Mouse (Mus musculus): ENCODE data around the gene Nr1i2. TPM values are rescaled to one million over a fixed set of nuclear protein-coding genes. Genes with fewer than 3 reads are reported as not detected.
"Not testable (repeated sequence)": the region's sequence is repeated elsewhere in the genome, so short reads cannot be mapped to it uniquely, and the experiment has no call there.

The Nr1i2 gene
- 12.1 and 13.1 TPM in 2 replicates for polyA plus RNA-seq (2015; fragmentation: Nextera tagmentation; extraction: Ambion mirVana)

DNA sequence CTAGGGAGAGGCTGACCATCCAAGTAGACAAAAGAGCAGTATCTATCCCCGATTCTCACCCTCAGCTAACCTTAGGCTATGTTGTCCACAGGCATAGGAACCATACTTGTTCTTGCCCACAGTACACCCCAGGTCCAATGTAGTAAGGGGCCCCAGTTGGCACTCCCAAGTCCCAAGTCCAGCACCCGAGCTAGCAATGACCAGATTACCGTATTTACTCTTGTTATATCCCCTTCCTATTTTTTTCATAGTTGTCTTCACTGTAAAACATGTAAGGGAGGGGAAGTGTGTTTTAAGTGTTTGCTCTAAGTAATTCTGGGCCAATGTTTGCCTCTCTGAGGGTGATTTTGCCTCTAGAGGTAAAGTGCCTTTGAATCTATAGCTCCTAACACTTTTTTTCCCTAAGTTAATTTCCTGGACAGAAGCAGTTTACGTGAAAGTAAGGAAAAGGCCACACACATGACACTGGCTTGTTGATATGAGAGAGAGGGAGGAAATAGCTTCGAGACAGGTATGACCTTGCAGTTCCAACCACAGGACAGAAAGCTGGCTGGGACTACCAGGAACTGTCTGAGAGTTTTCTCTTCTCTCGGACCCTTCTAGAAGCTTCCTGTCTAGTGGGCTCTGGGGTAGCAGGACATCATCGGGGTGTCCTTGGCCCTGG is at the start of gene Nr1i2:
Gene Nr1i2, minus strand, starts transcription at position 140 of the 664 bp plus-strand sequence.
- no peaks in the 10 kb centered on the region for H3K9me3 ChIP-seq
- H3K9ac ChIP-seq: peak within 1 kb of the TSS; percentile 48; the same call in 1 of the 2 replicates
- H3K4me2 ChIP-seq (replicated peaks): peak within 1 kb of the TSS; percentile 51
- no peaks in the 10 kb centered on the region for H3K27me3 ChIP-seq (replicated peaks)
- ATAC-seq: peak; percentile 93
- H3K4me1 ChIP-seq (replicated peaks): 0 out of 2 replicates have a peak, but pooled peaks cover 4% of the 10 kb centered on the region
- H3K27ac ChIP-seq: peak within 1 kb of the TSS; percentile 89
- WGBS: 44% methylated on average over 7 of the region's 7 CpGs
- peak within 1 kb of the TSS; percentile 41 for H3K4me3 ChIP-seq (replicated peaks)
- H3K36me3 ChIP-seq: no peaks in the 10 kb centered on the region

DNA sequence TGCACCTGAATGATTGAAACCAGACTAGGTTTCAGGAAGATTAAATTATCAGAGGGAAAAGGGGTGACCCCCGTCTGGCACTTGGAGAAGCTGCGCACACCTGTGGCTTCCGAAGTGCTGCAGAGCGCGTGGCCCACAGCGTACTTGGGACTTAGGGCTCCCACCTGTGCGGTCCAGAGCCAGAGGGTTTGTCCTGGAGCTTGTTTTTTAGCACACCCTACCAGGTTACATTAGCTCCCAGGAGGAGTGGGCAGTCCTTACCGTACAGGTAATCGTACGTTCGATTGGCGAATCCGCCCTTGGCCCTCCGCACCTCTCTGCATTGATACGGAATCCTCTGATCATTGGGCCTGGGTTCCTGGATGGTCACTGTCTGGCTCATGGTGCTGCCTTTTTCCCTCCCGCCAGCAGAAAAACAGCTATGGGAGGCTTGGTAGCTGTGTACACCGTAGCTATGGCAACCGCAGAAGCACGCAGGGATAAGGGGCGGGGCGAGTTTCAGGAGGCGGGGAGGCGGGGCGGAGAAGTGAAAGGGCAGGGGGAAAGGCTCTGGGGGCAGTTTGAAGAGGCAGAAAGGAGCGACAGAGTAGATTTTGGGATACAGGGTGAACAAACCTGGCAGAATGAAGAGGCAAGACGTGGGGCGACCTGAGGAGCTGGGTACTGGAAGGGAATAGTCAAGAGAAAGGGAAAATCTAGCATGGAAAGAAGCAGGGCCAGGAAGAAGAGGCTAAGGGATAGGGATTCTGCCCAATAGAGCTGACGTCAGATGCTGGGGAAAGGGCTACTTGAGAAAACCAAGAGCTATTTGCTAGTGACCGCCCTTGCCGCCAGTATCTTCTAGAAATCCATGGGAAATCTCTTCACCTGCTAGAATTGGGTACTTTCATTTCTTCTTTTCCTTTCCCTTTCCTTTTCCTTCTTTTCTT is 47.0 kb upstream of the Nr1i2 start, which contains the start of gene Maats1:
Gene Maats1, minus strand, starts transcription at position 748 of the 929 bp plus-strand sequence.
- ATAC-seq: peak; percentile 89
- Histone ChIP-seq H3K4me1 (replicated peaks) (peaks cover 9% of the 10 kb centered on the region), H3K9ac (no peak within 1 kb of the TSS), H3K4me2 (replicated peaks) (peak within 1 kb of the TSS; percentile 71), H3K27me3 (replicated peaks) (no peaks in the 10 kb centered on the region), H3K9me3 (no peaks in the 10 kb centered on the region), H3K36me3 (no peaks in the 10 kb centered on the region), H3K4me3 (replicated peaks) (peak within 1 kb of the TSS; percentile 32), H3K27ac (no peak within 1 kb of the TSS)
- WGBS: 11% methylated on average over 30 of the region's 30 CpGs

DNA sequence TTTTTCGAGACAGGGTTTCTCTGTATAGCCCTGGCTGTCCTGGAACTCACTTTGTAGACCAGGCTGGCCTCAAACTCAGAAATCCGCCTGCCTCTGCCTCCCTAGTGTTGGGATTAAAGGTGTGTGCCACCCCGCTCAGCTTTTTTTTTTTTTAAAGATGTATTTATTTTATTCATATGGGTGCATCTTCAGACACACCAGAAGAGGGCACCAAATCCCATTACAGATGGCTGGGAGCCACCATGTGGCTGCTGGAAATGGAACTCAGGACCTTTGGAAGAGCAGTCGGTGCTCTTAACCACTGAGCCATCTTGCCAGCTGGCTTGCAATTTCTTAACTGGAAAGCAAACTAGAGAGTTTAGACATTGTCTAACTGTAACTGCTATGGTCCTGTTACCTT is 43.5 kb upstream of the Nr1i2 start:
- not testable (repeated sequence) for H3K4me1 ChIP-seq (replicated peaks); H3K27ac ChIP-seq; ATAC-seq; H3K9ac ChIP-seq; H3K4me3 ChIP-seq (replicated peaks); H3K9me3 ChIP-seq; H3K27me3 ChIP-seq (replicated peaks); H3K36me3 ChIP-seq; H3K4me2 ChIP-seq (replicated peaks)
- WGBS: 85% methylated on average over 4 of the region's 4 CpGs

DNA sequence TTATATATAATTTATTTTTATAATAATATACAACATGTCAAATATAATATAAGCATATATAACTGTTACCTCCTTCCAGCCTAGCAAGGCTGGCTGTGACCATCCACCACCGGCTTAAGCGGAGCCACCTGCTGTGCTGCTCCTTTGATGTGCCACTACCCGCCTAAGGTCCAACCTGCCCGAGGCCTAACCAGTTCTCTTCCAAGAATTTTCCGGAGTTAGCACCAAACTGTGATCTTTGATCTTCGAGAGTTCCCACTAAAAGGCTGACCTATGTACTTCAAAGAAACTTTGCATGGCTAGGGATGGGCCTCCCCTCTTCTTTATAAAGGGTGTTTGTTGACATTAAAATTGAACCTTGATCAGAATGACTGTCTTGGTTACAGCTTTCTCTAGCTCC is 39.8 kb upstream of the Nr1i2 start:
- no peaks in the 10 kb centered on the region for H3K4me1 ChIP-seq (replicated peaks)
- H3K27ac ChIP-seq: no peak overlapping the region
- H3K4me3 ChIP-seq (replicated peaks): no peak overlapping the region
- peak; percentile 87 for ATAC-seq
- WGBS: 30% methylated on average over 6 of the region's 6 CpGs
- H3K27me3 ChIP-seq (replicated peaks): no peaks in the 10 kb centered on the region
- H3K4me2 ChIP-seq (replicated peaks): no peak overlapping the region
- no peaks in the 10 kb centered on the region for H3K9me3 ChIP-seq
- no peak overlapping the region for H3K9ac ChIP-seq
- H3K36me3 ChIP-seq: no peaks in the 10 kb centered on the region

DNA sequence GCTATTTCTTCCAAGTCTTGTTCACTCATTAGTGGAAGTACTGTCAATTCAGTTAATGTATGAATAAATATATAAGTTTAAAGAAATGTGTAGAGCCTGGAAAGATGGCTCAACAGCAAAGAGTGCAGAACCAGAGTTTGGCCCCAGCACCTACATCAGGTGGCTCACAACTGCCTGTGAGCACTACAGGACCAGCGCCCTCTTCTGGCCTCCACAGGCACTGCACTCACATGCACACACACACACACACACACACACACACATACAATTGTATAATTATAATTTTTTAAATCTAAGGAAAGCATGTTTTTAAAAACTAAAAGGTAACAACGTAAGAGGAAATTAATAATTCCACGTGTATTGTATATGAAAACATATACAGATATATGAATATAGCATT is 34.7 kb upstream of the Nr1i2 start:
- Histone ChIP-seq H3K36me3 (no peaks in the 10 kb centered on the region), H3K9ac (no peak overlapping the region), H3K4me1 (replicated peaks) (no peaks in the 10 kb centered on the region), H3K27me3 (replicated peaks) (no peaks in the 10 kb centered on the region), H3K9me3 (no peaks in the 10 kb centered on the region), H3K4me3 (replicated peaks) (no peak overlapping the region), H3K27ac (no peak overlapping the region), H3K4me2 (replicated peaks) (no peak overlapping the region)
- 90% methylated on average over 3 of the region's 3 CpGs for WGBS
- ATAC-seq: no peak

DNA sequence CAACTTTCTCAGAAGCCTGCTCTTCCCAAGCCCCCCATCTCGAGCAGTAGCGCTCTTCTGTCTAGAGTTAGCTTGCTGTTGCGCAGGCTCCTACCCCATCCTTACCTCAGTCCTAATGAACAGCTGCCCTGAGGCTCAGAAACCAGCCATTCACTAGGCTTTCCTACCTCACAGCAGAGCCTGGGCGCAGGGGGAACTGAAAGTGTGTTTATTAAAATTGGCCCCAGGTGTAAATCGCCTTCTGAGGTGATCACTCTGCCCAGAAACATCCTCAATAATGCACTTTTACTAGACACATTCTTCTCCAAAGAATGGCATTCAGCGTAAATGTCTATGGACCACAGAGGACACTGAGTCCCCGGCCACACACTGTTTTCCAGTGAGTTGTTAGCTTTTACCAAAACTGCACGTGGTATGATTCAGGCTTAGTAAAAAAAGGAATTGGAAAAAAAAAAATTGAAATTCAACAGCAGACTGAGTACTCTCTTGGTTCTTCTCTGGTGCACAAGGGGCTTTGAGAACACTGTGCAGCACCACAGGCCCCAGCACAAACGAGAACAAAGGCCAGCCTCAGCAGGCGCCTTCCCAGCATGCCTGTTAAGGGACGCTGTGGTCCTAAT is 32.3 kb upstream of the Nr1i2 start:
- H3K9me3 ChIP-seq: no peaks in the 10 kb centered on the region
- no peaks in the 10 kb centered on the region for H3K4me1 ChIP-seq (replicated peaks)
- no peak overlapping the region for H3K4me3 ChIP-seq (replicated peaks)
- no peak overlapping the region for H3K9ac ChIP-seq
- ATAC-seq: no peak
- no peaks in the 10 kb centered on the region for H3K27me3 ChIP-seq (replicated peaks)
- 86% methylated on average over 11 of the region's 11 CpGs for WGBS
- H3K4me2 ChIP-seq (replicated peaks): no peak overlapping the region
- H3K36me3 ChIP-seq: no peaks in the 10 kb centered on the region
- no peak overlapping the region for H3K27ac ChIP-seq

DNA sequence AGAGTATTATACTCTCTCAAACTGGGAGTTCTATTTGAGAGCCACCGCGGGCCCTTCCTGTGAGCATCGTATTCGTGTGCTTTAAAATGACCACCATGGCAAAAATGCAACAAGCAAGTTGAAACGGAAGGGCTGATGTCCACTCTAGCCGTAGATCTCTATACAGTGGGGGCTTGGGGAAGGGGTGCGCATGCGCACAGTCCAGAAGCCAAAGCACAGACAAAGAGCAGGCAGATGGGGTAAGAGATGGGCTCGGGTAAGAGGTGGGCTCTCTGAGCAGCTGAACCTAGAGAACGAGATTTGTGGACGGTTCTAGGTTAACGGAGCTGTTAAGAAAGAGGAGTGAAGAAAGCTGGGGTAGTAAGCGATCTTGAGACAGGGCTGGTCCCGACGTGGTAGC is 29.7 kb upstream of the Nr1i2 start:
- Histone ChIP-seq H3K9ac (no peak overlapping the region), H3K36me3 (no peaks in the 10 kb centered on the region), H3K4me2 (replicated peaks) (no peak overlapping the region), H3K27ac (no peak overlapping the region), H3K9me3 (no peaks in the 10 kb centered on the region), H3K4me3 (replicated peaks) (no peak overlapping the region), H3K4me1 (replicated peaks) (no peaks in the 10 kb centered on the region), H3K27me3 (replicated peaks) (no peaks in the 10 kb centered on the region)
- 88% methylated on average over 15 of the region's 15 CpGs for WGBS
- no peak for ATAC-seq

DNA sequence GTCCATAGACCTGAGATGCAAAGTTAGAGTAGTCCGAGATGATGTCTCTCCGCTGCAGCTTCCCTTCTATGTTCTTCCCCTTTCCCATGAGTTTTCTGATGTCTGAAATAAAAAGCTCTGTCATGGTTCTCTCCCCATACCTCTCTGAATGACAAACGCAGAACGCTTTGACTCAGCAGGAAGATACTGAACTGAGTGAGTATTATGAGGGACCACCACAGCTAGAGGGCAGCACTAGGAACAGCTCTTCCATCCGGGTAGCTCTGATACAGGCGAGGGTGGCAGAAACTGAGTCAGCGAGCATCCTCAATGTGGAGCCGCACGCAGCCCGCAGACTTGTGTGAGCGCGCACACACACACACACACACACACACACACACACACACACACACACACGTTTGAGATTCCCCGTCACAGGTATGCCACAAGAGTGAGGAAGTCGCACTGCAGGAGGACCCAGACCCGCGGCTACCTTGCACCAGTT is 26.9 kb upstream of the Nr1i2 start:
- 32% methylated on average over 17 of the region's 17 CpGs for WGBS
- H3K27ac ChIP-seq: no peak overlapping the region

DNA sequence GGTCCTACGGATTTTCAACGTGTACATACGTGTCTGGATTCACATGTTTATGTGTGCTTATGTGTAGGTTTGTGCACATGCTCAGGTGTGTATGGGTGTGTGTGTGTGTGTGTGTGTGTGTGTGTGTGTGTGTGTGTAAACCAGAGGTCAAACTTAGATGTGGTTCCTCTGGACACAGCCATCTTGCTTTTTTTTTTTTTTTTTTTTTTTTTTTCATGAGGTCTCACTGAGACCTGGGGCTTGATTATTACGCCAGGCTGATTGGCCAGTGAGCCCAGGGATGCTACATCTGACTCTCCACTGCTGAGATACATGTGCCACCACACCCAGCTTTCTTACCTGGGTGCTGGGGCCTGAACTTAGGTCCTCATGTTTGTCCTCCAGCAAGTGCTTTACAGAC is 24.5 kb upstream of the Nr1i2 start:
- H3K4me2 ChIP-seq (replicated peaks): no peak overlapping the region
- H3K4me1 ChIP-seq (replicated peaks): no peaks in the 10 kb centered on the region
- no peak overlapping the region for H3K27ac ChIP-seq
- no peak overlapping the region for H3K4me3 ChIP-seq (replicated peaks)
- no peaks in the 10 kb centered on the region for H3K36me3 ChIP-seq
- no peaks in the 10 kb centered on the region for H3K27me3 ChIP-seq (replicated peaks)
- no peak for ATAC-seq
- H3K9me3 ChIP-seq: no peaks in the 10 kb centered on the region
- H3K9ac ChIP-seq: no peak overlapping the region
- WGBS: 88% methylated on average over 4 of the region's 4 CpGs

More for the DNA sequence above, 26.9 kb upstream of the Nr1i2 start:
- no peak overlapping the region for H3K9ac ChIP-seq
- no peaks in the 10 kb centered on the region for H3K27me3 ChIP-seq (replicated peaks)
- no peaks in the 10 kb centered on the region for H3K4me1 ChIP-seq (replicated peaks)
- no peak overlapping the region for H3K4me3 ChIP-seq (replicated peaks)
- H3K36me3 ChIP-seq: no peaks in the 10 kb centered on the region
- H3K4me2 ChIP-seq (replicated peaks): peak overlapping the region; percentile 41; the same call in 1 of the 2 replicates
- ATAC-seq: peak; percentile 28; the same call in 1 of the 2 replicates
- H3K9me3 ChIP-seq: no peaks in the 10 kb centered on the region

DNA sequence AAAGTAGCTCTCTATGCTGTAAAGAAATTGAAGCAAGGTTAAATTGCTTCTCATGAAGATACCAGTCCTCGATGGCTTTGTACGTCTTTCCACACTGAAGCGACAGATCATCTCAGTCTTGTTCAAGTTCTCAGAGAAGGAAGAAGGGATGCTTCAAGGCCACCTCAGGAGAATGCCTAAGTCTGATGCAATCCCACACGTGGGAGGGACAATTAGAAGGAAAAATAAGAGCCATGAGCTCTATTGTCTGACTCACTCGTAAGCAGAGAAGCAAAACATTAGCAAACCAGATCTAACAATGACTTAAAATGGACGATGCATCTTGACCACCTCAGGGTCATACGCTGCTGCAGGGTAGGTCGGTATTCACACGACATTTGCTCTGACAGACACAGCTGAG is 23.9 kb upstream of the Nr1i2 start:
- no peak overlapping the region for H3K4me2 ChIP-seq (replicated peaks)
- 77% methylated on average over 9 of the region's 9 CpGs for WGBS
- no peaks in the 10 kb centered on the region for H3K27me3 ChIP-seq (replicated peaks)
- H3K4me1 ChIP-seq (replicated peaks): no peaks in the 10 kb centered on the region
- no peak overlapping the region for H3K9ac ChIP-seq
- ATAC-seq: no peak
- H3K9me3 ChIP-seq: no peaks in the 10 kb centered on the region
- H3K4me3 ChIP-seq (replicated peaks): no peak overlapping the region
- no peak overlapping the region for H3K27ac ChIP-seq
- H3K36me3 ChIP-seq: no peaks in the 10 kb centered on the region

DNA sequence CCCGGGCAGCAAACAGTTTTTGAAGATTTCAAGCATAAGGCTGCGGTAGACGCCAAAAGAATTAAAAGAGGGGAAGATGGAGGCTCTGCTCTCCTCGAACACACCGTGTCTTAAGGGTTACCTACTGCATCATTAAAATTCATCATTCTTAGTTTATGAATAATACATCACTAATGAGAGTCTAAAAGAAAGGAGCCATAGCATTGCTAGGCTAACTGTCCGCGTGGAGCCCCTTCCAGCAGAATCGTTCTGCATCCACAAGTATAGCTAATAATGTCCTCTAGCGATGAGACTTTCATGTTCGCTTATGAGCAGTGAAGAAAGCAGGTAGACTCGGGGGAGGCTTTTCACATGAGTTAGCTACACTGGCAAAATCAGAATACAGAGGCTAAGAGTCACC is 13.6 kb upstream of the Nr1i2 start:
- Histone ChIP-seq H3K4me1 (replicated peaks) (0 out of 2 replicates have a peak, but pooled peaks cover 3% of the 10 kb centered on the region), H3K36me3 (no peaks in the 10 kb centered on the region), H3K9ac (no peak overlapping the region), H3K27me3 (replicated peaks) (no peaks in the 10 kb centered on the region), H3K4me3 (replicated peaks) (no peak overlapping the region), H3K27ac (no peak overlapping the region), H3K4me2 (replicated peaks) (no peak overlapping the region), H3K9me3 (no peaks in the 10 kb centered on the region)
- WGBS: 81% methylated on average over 11 of the region's 11 CpGs
- no peak for ATAC-seq

DNA sequence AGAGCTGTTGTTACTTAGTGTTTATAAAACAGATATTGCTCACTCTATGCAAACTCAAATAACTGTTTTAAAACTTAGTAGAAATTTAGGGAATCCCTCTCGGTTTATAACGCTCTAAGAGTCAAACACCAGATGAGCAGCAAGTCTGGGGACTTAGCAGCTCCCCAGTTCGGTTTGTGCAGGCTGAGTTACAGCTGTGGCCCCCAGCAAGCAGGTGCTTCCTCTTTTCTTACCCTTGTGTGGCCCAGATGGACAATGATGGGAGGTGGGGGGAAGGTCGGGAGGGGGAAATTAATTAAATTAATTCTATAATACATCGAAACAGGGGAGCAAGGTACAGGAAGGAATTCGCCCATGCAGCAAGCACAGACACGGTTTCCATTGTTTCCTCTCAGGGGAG is 13.0 kb upstream of the Nr1i2 start:
- H3K27me3 ChIP-seq (replicated peaks): no peaks in the 10 kb centered on the region
- ATAC-seq: no peak
- no peak overlapping the region for H3K27ac ChIP-seq
- H3K9ac ChIP-seq: no peak overlapping the region
- WGBS: 63% methylated on average over 7 of the region's 7 CpGs
- H3K4me3 ChIP-seq (replicated peaks): no peak overlapping the region
- H3K4me2 ChIP-seq (replicated peaks): no peak overlapping the region
- 0 out of 2 replicates have a peak, but pooled peaks cover 3% of the 10 kb centered on the region for H3K4me1 ChIP-seq (replicated peaks)
- no peaks in the 10 kb centered on the region for H3K9me3 ChIP-seq
- H3K36me3 ChIP-seq: no peaks in the 10 kb centered on the region
